Mouse (Mus musculus): Measurements from ENCODE around the gene Kif1b. TPM values are rescaled to one million over a fixed set of nuclear protein-coding genes. Genes with fewer than 3 reads are reported as not detected.

The Kif1b gene
- total and polyA plus RNA-seq, 3 experiments, result 8.8 to 20.2 (median 16.3) TPM

- peak; percentile 90 for TF ChIP-seq TBP (IDR thresholded peaks at IDR 0.05; ENCODE audit: low read depth, low read length)
- no peak for TF ChIP-seq GATA1 (IDR thresholded peaks at IDR 0.05; ENCODE audit: low read depth, low read length)
- H3K79me2 ChIP-seq (ENCODE audit: control insufficient read depth, insufficient read depth, low read length, poor library complexity), result peaks cover 7% of the 10 kb centered on the region
- no peaks in the 10 kb centered on the region for H3K27me3 ChIP-seq (ENCODE audit: control insufficient read depth in 1 of 2, insufficient read depth in 2 of 2, low read length in 2 of 2)
- H3K9ac ChIP-seq (ENCODE audit: control insufficient read depth, low read depth, low read length, poor library complexity, severe bottlenecking), result peak overlapping the region; percentile 91
- DNase-seq (ENCODE audit: low read depth, low spot score), result peak; percentile 40
- H3K4me1 ChIP-seq (ENCODE audit: control insufficient read depth in 1 of 2, insufficient read depth in 2 of 2, low read length in 2 of 2), result peaks cover 2 to 7% of the 10 kb centered on the region in 2 experiments; a peak in 3 of 4 replicates
- H3K27ac ChIP-seq (ENCODE audit: control insufficient read depth, low read depth, low read length), result peak overlapping the region; percentile 83; the same call in 1 of the 2 replicates
- peak overlapping the region; percentile 81 to 86 for H3K4me3 ChIP-seq (ENCODE audit: control insufficient read depth in 1 of 2, insufficient read depth in 1 of 2, low read depth in 2 of 2, low read length in 2 of 2)
- peaks cover 0 to 2% of the 10 kb centered on the region in 2 experiments; a peak in 3 of 4 replicates for H3K36me3 ChIP-seq (ENCODE audit: control insufficient read depth in 1 of 2, insufficient read depth in 2 of 2, low read length in 2 of 2)
- H3K9me3 ChIP-seq (replicated peaks; ENCODE audit: insufficient read depth, low read length), result no peaks in the 10 kb centered on the region
Observed at GRCm38 (mm10) chr4:149136116-149136850, 171.2 kb downstream of the Kif1b start.

- H3K27me3 ChIP-seq (ENCODE audit: control insufficient read depth in 1 of 2, insufficient read depth in 2 of 2, low read length in 2 of 2), result no peaks in the 10 kb centered on the region
- no peak for DNase-seq (ENCODE audit: low read depth, low spot score)
- H3K4me1 ChIP-seq (ENCODE audit: control insufficient read depth in 1 of 2, insufficient read depth in 2 of 2, low read length in 2 of 2), result peaks cover 2 to 7% of the 10 kb centered on the region in 2 experiments; a peak in 3 of 4 replicates
- TF ChIP-seq MAFK (IDR thresholded peaks at IDR 0.05; ENCODE audit: borderline replicate concordance, low read depth, low read length) (no peak), GABPA (IDR thresholded peaks at IDR 0.05; ENCODE audit: low read depth, low read length) (no peak), ETS1 (IDR thresholded peaks at IDR 0.05; ENCODE audit: low read depth, low read length) (no peak), TAL1 (IDR thresholded peaks at IDR 0.05; ENCODE audit: low read length) (no peak), GATA1 (IDR thresholded peaks at IDR 0.05; ENCODE audit: low read depth, low read length) (no peak), BHLHE40 (IDR thresholded peaks at IDR 0.05; ENCODE audit: borderline replicate concordance, low read depth, low read length) (no peak), ELF1 (IDR thresholded peaks at IDR 0.05; ENCODE audit: low read depth, low read length) (no peak), TBP (IDR thresholded peaks at IDR 0.05; ENCODE audit: low read depth, low read length) (no peak), MXI1 (IDR thresholded peaks at IDR 0.05; ENCODE audit: low read depth, low read length) (no peak), RAD21 (IDR thresholded peaks at IDR 0.05; ENCODE audit: low read depth, low read length) (no peak), USF1 (IDR thresholded peaks at IDR 0.05; ENCODE audit: low read depth, low read length) (no peak), MAZ (IDR thresholded peaks at IDR 0.05; ENCODE audit: low read depth, low read length) (no peak), MEF2A (IDR thresholded peaks at IDR 0.05; ENCODE audit: extremely low read depth, insufficient replicate concordance, low read depth, low read length, poor library complexity, severe bottlenecking) (no peak), USF2 (IDR thresholded peaks at IDR 0.05; ENCODE audit: borderline replicate concordance in 1 of 2, insufficient read depth in 1 of 2, low read depth in 1 of 2, low read length in 2 of 2) (no peak), JUND (IDR thresholded peaks at IDR 0.05; ENCODE audit: low read depth, low read length) (no peak), MAX (IDR thresholded peaks at IDR 0.05; ENCODE audit: low read length) (no peak), CHD2 (IDR thresholded peaks at IDR 0.05; ENCODE audit: low read length) (no peak), HCFC1 (IDR thresholded peaks at IDR 0.05; ENCODE audit: low read depth, low read length) (no peak)
- H3K9me3 ChIP-seq (replicated peaks; ENCODE audit: insufficient read depth, low read length), result no peaks in the 10 kb centered on the region
- H3K79me2 ChIP-seq (ENCODE audit: control insufficient read depth, insufficient read depth, low read length, poor library complexity), result peaks cover 7% of the 10 kb centered on the region
- H3K27ac ChIP-seq (ENCODE audit: control insufficient read depth, low read depth, low read length), result no peak overlapping the region
- H3K36me3 ChIP-seq (ENCODE audit: control insufficient read depth in 1 of 2, insufficient read depth in 2 of 2, low read length in 2 of 2), result peaks cover 0 to 2% of the 10 kb centered on the region in 2 experiments; a peak in 3 of 4 replicates
- no peak overlapping the region for H3K9ac ChIP-seq (ENCODE audit: control insufficient read depth, low read depth, low read length, poor library complexity, severe bottlenecking)
- H3K4me3 ChIP-seq (ENCODE audit: control insufficient read depth in 1 of 2, insufficient read depth in 1 of 2, low read depth in 2 of 2, low read length in 2 of 2), result no peak overlapping the region
Observed at GRCm38 (mm10) chr4:149133395-149133794, 174.1 kb downstream of the Kif1b start.
